Mouse (Mus musculus): ENCODE data around the gene Smok3c.

DNA sequence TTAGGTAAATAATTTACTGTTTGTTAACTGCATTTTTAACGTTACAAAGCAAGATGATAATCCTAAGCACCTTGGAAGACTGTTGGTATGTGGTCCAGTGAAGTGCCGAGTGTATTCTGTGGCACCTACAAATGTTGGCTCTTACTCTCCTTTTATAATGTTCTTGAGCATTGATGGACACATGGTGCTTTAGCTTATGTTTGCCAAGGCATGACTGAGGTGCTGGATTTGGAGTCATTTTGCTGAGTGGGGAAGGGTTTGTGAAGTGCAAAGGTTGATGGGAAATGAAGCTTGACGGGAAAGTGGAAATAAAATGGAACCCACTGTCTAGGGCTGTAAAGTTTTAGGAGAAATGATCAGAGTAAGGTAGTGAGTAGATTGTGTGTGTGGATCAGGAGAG is 35.4 kb downstream of the Smok3c start:
- TF ChIP-seq CHD2 (IDR thresholded peaks at IDR 0.05; ENCODE audit: low read depth, low read length) (no peak), MAFK (IDR thresholded peaks at IDR 0.05; ENCODE audit: insufficient read depth, low read depth, low read length) (no peak)
